Mouse (Mus musculus): ENCODE data around the gene Samd8. TPM values are rescaled to one million over a fixed set of nuclear protein-coding genes. Genes with fewer than 3 reads are reported as not detected.

Samd8 gene
- polyA plus RNA-seq, 1 experiment = 19.6 TPM

GRCm38 (mm10) chr14:21809418-21809817, 59.1 kb downstream of the Samd8 start:
- Histone ChIP-seq H3K4me3 (ENCODE audit: insufficient read depth, low read length) (no peak overlapping the region), H3K27ac (ENCODE audit: insufficient read depth, low read depth, low read length) (no peak overlapping the region), H3K4me1 (ENCODE audit: control insufficient read depth, insufficient read depth, low read length) (peaks cover 32% of the 10 kb centered on the region)
- TF ChIP-seq CTCF (IDR thresholded peaks at IDR 0.05; ENCODE audit: low read depth, low read length) = no peak
- TF ChIP-seq POLR2A (IDR thresholded peaks at IDR 0.05; ENCODE audit: borderline replicate concordance, low read depth, low read length) = no peak

GRCm38 (mm10) chr14:21811301-21811700, 61.0 kb downstream of the Samd8 start:
- Histone ChIP-seq H3K4me3 (ENCODE audit: insufficient read depth, low read length) (no peak overlapping the region), H3K4me1 (ENCODE audit: control insufficient read depth, insufficient read depth, low read length) (peaks cover 40% of the 10 kb centered on the region), H3K27ac (ENCODE audit: insufficient read depth, low read depth, low read length) (peak overlapping the region; percentile 44; the same call in 1 of the 2 replicates)
- TF ChIP-seq POLR2A (IDR thresholded peaks at IDR 0.05; ENCODE audit: borderline replicate concordance, low read depth, low read length) (no peak), CTCF (IDR thresholded peaks at IDR 0.05; ENCODE audit: low read depth, low read length) (no peak)

- no peak for TF ChIP-seq CTCF (IDR thresholded peaks at IDR 0.05; ENCODE audit: low read depth, low read length)
- TF ChIP-seq POLR2A (IDR thresholded peaks at IDR 0.05; ENCODE audit: borderline replicate concordance, low read depth, low read length) = no peak
- H3K27ac ChIP-seq (ENCODE audit: insufficient read depth, low read depth, low read length) = no peak overlapping the region
- no peak overlapping the region for H3K4me3 ChIP-seq (ENCODE audit: insufficient read depth, low read length)
- H3K4me1 ChIP-seq (ENCODE audit: control insufficient read depth, insufficient read depth, low read length) = peaks cover 40% of the 10 kb centered on the region
Measured at GRCm38 (mm10) chr14:21811744-21812393, 61.5 kb downstream of the Samd8 start.

GRCm38 (mm10) chr14:21812590-21813162, 62.3 kb downstream of the Samd8 start:
- Histone ChIP-seq H3K4me3 (ENCODE audit: insufficient read depth, low read length) (no peak overlapping the region), H3K27ac (ENCODE audit: insufficient read depth, low read depth, low read length) (peak overlapping the region; percentile 82), H3K4me1 (ENCODE audit: control insufficient read depth, insufficient read depth, low read length) (peaks cover 40% of the 10 kb centered on the region)
- peak; percentile 80 for TF ChIP-seq CTCF (IDR thresholded peaks at IDR 0.05; ENCODE audit: low read depth, low read length)
- no peak for TF ChIP-seq POLR2A (IDR thresholded peaks at IDR 0.05; ENCODE audit: borderline replicate concordance, low read depth, low read length)

- no peak overlapping the region for H3K4me3 ChIP-seq (ENCODE audit: insufficient read depth, low read length)
- peak overlapping the region; percentile 82 for H3K27ac ChIP-seq (ENCODE audit: insufficient read depth, low read depth, low read length)
- H3K4me1 ChIP-seq (ENCODE audit: control insufficient read depth, insufficient read depth, low read length) = peaks cover 37% of the 10 kb centered on the region
- TF ChIP-seq CTCF (IDR thresholded peaks at IDR 0.05; ENCODE audit: low read depth, low read length) (no peak), POLR2A (IDR thresholded peaks at IDR 0.05; ENCODE audit: borderline replicate concordance, low read depth, low read length) (no peak)
Measured at GRCm38 (mm10) chr14:21813216-21813615, 62.9 kb downstream of the Samd8 start.

GRCm38 (mm10) chr14:21813847-21814246, 63.5 kb downstream of the Samd8 start:
- no peak overlapping the region for H3K4me3 ChIP-seq (ENCODE audit: insufficient read depth, low read length)
- H3K27ac ChIP-seq (ENCODE audit: insufficient read depth, low read depth, low read length) = peak overlapping the region; percentile 82
- H3K4me1 ChIP-seq (ENCODE audit: control insufficient read depth, insufficient read depth, low read length) = peaks cover 30% of the 10 kb centered on the region
- TF ChIP-seq POLR2A (IDR thresholded peaks at IDR 0.05; ENCODE audit: borderline replicate concordance, low read depth, low read length) (no peak), CTCF (IDR thresholded peaks at IDR 0.05; ENCODE audit: low read depth, low read length) (no peak)

GRCm38 (mm10) chr14:21814606-21815005, 64.3 kb downstream of the Samd8 start:
- Histone ChIP-seq H3K4me1 (ENCODE audit: control insufficient read depth, insufficient read depth, low read length) (peaks cover 30% of the 10 kb centered on the region), H3K4me3 (ENCODE audit: insufficient read depth, low read length) (no peak overlapping the region), H3K27ac (ENCODE audit: insufficient read depth, low read depth, low read length) (no peak overlapping the region)
- TF ChIP-seq CTCF (IDR thresholded peaks at IDR 0.05; ENCODE audit: low read depth, low read length) (no peak), POLR2A (IDR thresholded peaks at IDR 0.05; ENCODE audit: borderline replicate concordance, low read depth, low read length) (no peak)

- Histone ChIP-seq H3K4me1 (ENCODE audit: control insufficient read depth, insufficient read depth, low read length) (peaks cover 39% of the 10 kb centered on the region), H3K27ac (ENCODE audit: insufficient read depth, low read depth, low read length) (no peak overlapping the region), H3K4me3 (ENCODE audit: insufficient read depth, low read length) (no peak overlapping the region)
- no peak for TF ChIP-seq POLR2A (IDR thresholded peaks at IDR 0.05; ENCODE audit: borderline replicate concordance, low read depth, low read length)
- TF ChIP-seq CTCF (IDR thresholded peaks at IDR 0.05; ENCODE audit: low read depth, low read length) = no peak
Measured at GRCm38 (mm10) chr14:21816255-21816654, 65.9 kb downstream of the Samd8 start.

- no peak overlapping the region for H3K4me3 ChIP-seq (ENCODE audit: insufficient read depth, low read length)
- H3K27ac ChIP-seq (ENCODE audit: insufficient read depth, low read depth, low read length) = no peak overlapping the region
- peaks cover 41% of the 10 kb centered on the region for H3K4me1 ChIP-seq (ENCODE audit: control insufficient read depth, insufficient read depth, low read length)
- no peak for TF ChIP-seq CTCF (IDR thresholded peaks at IDR 0.05; ENCODE audit: low read depth, low read length)
- TF ChIP-seq POLR2A (IDR thresholded peaks at IDR 0.05; ENCODE audit: borderline replicate concordance, low read depth, low read length) = no peak
Measured at GRCm38 (mm10) chr14:21817453-21817852, 67.1 kb downstream of the Samd8 start.

GRCm38 (mm10) chr14:21820880-21821505, 70.7 kb downstream of the Samd8 start:
- TF ChIP-seq CTCF (IDR thresholded peaks at IDR 0.05; ENCODE audit: low read depth, low read length) (0 out of 2 replicates have a peak, but pooled peaks have one; percentile 8), POLR2A (IDR thresholded peaks at IDR 0.05; ENCODE audit: borderline replicate concordance, low read depth, low read length) (no peak)
- H3K27ac ChIP-seq (ENCODE audit: insufficient read depth, low read depth, low read length) = peak overlapping the region; percentile 23
- peaks cover 42% of the 10 kb centered on the region for H3K4me1 ChIP-seq (ENCODE audit: control insufficient read depth, insufficient read depth, low read length)
- H3K4me3 ChIP-seq (ENCODE audit: insufficient read depth, low read length) = no peak overlapping the region
